26 mouse cellular contexts compared by ENCODE assay signal in the genomic region with DNA sequence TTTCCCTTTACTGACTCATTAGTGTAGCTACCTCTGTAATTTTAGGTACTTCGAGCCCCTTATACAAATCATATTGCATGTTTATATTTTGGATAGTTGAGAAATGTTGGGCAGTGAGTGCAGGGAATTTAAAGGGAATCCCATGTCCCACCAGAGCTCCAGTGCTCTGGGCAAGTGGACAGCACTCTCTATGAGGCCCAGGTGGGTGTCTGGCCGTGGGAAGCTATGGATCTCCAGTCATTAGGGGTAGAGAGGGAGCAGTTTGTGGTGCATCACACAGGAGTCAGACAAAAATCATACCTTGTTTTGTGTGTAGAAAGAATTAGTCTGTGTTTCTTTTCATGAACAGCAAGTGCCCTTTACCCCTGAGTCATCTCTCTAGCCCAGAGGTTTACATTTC. TPM values are rescaled to one million over a fixed set of nuclear protein-coding genes. Genes with fewer than 3 reads are reported as not detected.
"Had no signal": no experiment of that assay in that cellular context is flagged by ENCODE, and none has a peak within 500 bp of the region (broad histone marks: within the 10 kb centered on the region; RNA-seq: fewer than 3 reads in every experiment).

No protein-coding gene starts in this region.

RNA-seq across cellular contexts. Expression of gene Zfp980, which starts 15.6 kb away (rescaled TPM):
- polyA plus RNA-seq: limb, embryonic 10.5 days; limb, embryonic 11.5 days; limb, embryonic 12.5 days; limb, embryonic 14.5 days; limb, embryonic 15.5 days; liver, adult 2 months; liver, embryonic 11.5 days; liver, embryonic 12.5 days; liver, embryonic 13.5 days; liver, embryonic 14.5 days; liver, embryonic 15.5 days; liver, embryonic 16.5 days; liver, postnatal 0 days; lung, adult 2 months; lung, embryonic 14.5 days; lung, embryonic 15.5 days; lung, embryonic 16.5 days; macrophage; midbrain, embryonic 10.5 days; midbrain, embryonic 12.5 days; midbrain, embryonic 13.5 days; midbrain, embryonic 14.5 days; midbrain, embryonic 15.5 days; midbrain, embryonic 16.5 days; midbrain, postnatal 0 days; neural tube, embryonic 11.5 days had no signal
